In genomic region chr4:30933030-30933987, GRCm38 (mm10) we compare ENCODE assay signal across 13 mouse cellular contexts.
"Had no signal": no experiment of that assay in that cellular context is flagged by ENCODE, and none has a peak within 500 bp of the region (broad histone marks: within the 10 kb centered on the region; RNA-seq: fewer than 3 reads in every experiment).

No protein-coding gene starts in this region.

- H3K27me3 ChIP-seq: kidney, embryonic 15.5 days; limb, embryonic 15.5 days; liver, embryonic 12.5 days had no signal

- ATAC-seq: liver, embryonic 12.5 days; midbrain, embryonic 16.5 days had no signal

- H3K4me1 ChIP-seq: kidney, embryonic 15.5 days; limb, embryonic 15.5 days; liver, embryonic 12.5 days; midbrain, embryonic 10.5 days had no signal

- H3K9me3 ChIP-seq: kidney, embryonic 15.5 days; limb, embryonic 15.5 days; liver, embryonic 12.5 days; midbrain, embryonic 10.5 days had no signal

- H3K27ac ChIP-seq: kidney, embryonic 15.5 days; left cerebral cortex, adult 2 months; limb, embryonic 15.5 days; liver, embryonic 12.5 days; midbrain, embryonic 10.5 days; stomach, postnatal 0 days had no signal

- H3K36me3 ChIP-seq: kidney, embryonic 15.5 days; limb, embryonic 15.5 days; liver, embryonic 12.5 days; midbrain, embryonic 10.5 days had no signal

- H3K9ac ChIP-seq: kidney, embryonic 15.5 days; limb, embryonic 15.5 days; liver, embryonic 12.5 days; lung, embryonic 14.5 days had no signal

- H3K4me3 ChIP-seq: kidney, embryonic 15.5 days; left cerebral cortex, adult 2 months; limb, embryonic 15.5 days; liver, embryonic 12.5 days; midbrain, embryonic 10.5 days had no signal

- H3K4me2 ChIP-seq: kidney, embryonic 15.5 days; limb, embryonic 15.5 days; liver, embryonic 12.5 days; lung, embryonic 14.5 days had no signal

- DNase-seq: kidney, postnatal 14 days; lung, embryonic 14.5 days; lung, postnatal 10 days; lung, postnatal 4 days; right cerebral cortex, postnatal 14 days; thymus, postnatal 14 days had no signal
